Mouse (Mus musculus): ENCODE data around the gene Shisa8. TPM values are rescaled to one million over a fixed set of nuclear protein-coding genes. Genes with fewer than 3 reads are reported as not detected.

Shisa8 gene
- polyA plus RNA-seq, 1 experiment from 2014 or later = 0.31 TPM

- Histone ChIP-seq H3K27me3 (replicated peaks) (peaks cover 100% of the 10 kb centered on the region), H3K4me2 (no peak overlapping the region), H3K36me3 (peaks cover 5% of the 10 kb centered on the region), H3K4me3 (no peak overlapping the region), H3K9ac (no peak overlapping the region), H3K4me1 (peaks cover 26% of the 10 kb centered on the region), H3K27ac (no peak overlapping the region), H3K9me3 (replicated peaks) (no peaks in the 10 kb centered on the region)
- WGBS (ENCODE audit: insufficient replicate concordance) = 64% methylated on average over 1 of the region's 1 CpGs
- ATAC-seq = no peak
These were observed 1.8 kb downstream of the Shisa8 start for GRCm38 (mm10) chr15:82210801-82211200.

- WGBS (ENCODE audit: insufficient replicate concordance) = 67% methylated on average over 13 of the region's 13 CpGs
- Histone ChIP-seq H3K4me2 (no peak overlapping the region), H3K27me3 (replicated peaks) (peaks cover 100% of the 10 kb centered on the region)
These were observed 3.1 kb downstream of the Shisa8 start for GRCm38 (mm10) chr15:82209295-82210050.

GRCm38 (mm10) chr15:82208307-82208706 is 4.3 kb downstream of the Shisa8 start:
- H3K9me3 ChIP-seq (replicated peaks) = no peaks in the 10 kb centered on the region
- peaks cover 91% of the 10 kb centered on the region for H3K27me3 ChIP-seq (replicated peaks)
- no peak overlapping the region for H3K4me3 ChIP-seq
- no peak for ATAC-seq
- peaks cover 35% of the 10 kb centered on the region for H3K4me1 ChIP-seq
- H3K9ac ChIP-seq = no peak overlapping the region
- no peak overlapping the region for H3K27ac ChIP-seq
- no peak overlapping the region for H3K4me2 ChIP-seq
- H3K36me3 ChIP-seq = peaks cover 30% of the 10 kb centered on the region
- WGBS (ENCODE audit: insufficient replicate concordance) = 70% methylated on average over 8 of the region's 8 CpGs

More at GRCm38 (mm10) chr15:82209295-82210050, 3.1 kb downstream of the Shisa8 start:
- H3K27ac ChIP-seq = no peak overlapping the region
- ATAC-seq = no peak
- no peaks in the 10 kb centered on the region for H3K9me3 ChIP-seq (replicated peaks)
- no peak overlapping the region for H3K4me3 ChIP-seq
- H3K36me3 ChIP-seq = peaks cover 18% of the 10 kb centered on the region
- no peak overlapping the region for H3K9ac ChIP-seq
- peaks cover 33% of the 10 kb centered on the region for H3K4me1 ChIP-seq

GRCm38 (mm10) chr15:82207504-82208219 is 5.0 kb downstream of the Shisa8 start:
- H3K9me3 ChIP-seq (replicated peaks) = no peaks in the 10 kb centered on the region
- H3K4me1 ChIP-seq = peaks cover 35% of the 10 kb centered on the region
- H3K4me2 ChIP-seq = no peak overlapping the region
- H3K27ac ChIP-seq = no peak overlapping the region
- peaks cover 36% of the 10 kb centered on the region for H3K36me3 ChIP-seq
- no peak for ATAC-seq
- 32% methylated on average over 30 of the region's 30 CpGs for WGBS (ENCODE audit: insufficient replicate concordance)
- H3K4me3 ChIP-seq = no peak overlapping the region
- peaks cover 84% of the 10 kb centered on the region for H3K27me3 ChIP-seq (replicated peaks)
- no peak overlapping the region for H3K9ac ChIP-seq

GRCm38 (mm10) chr15:82207105-82207459 is 5.5 kb downstream of the Shisa8 start:
- peaks cover 29% of the 10 kb centered on the region for H3K4me1 ChIP-seq
- ATAC-seq = no peak
- peaks cover 79% of the 10 kb centered on the region for H3K27me3 ChIP-seq (replicated peaks)
- H3K9me3 ChIP-seq (replicated peaks) = no peaks in the 10 kb centered on the region
- WGBS (ENCODE audit: insufficient replicate concordance) = 31% methylated on average over 34 of the region's 34 CpGs
- H3K27ac ChIP-seq = no peak overlapping the region
- H3K36me3 ChIP-seq = peaks cover 42% of the 10 kb centered on the region
- H3K4me2 ChIP-seq = no peak overlapping the region
- no peak overlapping the region for H3K4me3 ChIP-seq
- no peak overlapping the region; the same call in 1 of the 2 replicates for H3K9ac ChIP-seq

- no peak overlapping the region for H3K4me3 ChIP-seq
- 66% methylated on average over 9 of the region's 9 CpGs for WGBS (ENCODE audit: insufficient replicate concordance)
- peak; percentile 28 for ATAC-seq
- H3K4me2 ChIP-seq = no peak overlapping the region
- H3K36me3 ChIP-seq = peaks cover 47% of the 10 kb centered on the region
- no peak overlapping the region for H3K27ac ChIP-seq
- peaks cover 23% of the 10 kb centered on the region for H3K4me1 ChIP-seq
- H3K9ac ChIP-seq = no peak overlapping the region
- H3K27me3 ChIP-seq (replicated peaks) = peaks cover 73% of the 10 kb centered on the region
- no peaks in the 10 kb centered on the region for H3K9me3 ChIP-seq (replicated peaks)
These were observed 6.1 kb downstream of the Shisa8 start for GRCm38 (mm10) chr15:82206365-82207104.

GRCm38 (mm10) chr15:82204680-82205371 is 7.8 kb downstream of the Shisa8 start:
- 69% methylated on average over 10 of the region's 10 CpGs for WGBS (ENCODE audit: insufficient replicate concordance)
- no peaks in the 10 kb centered on the region for H3K9me3 ChIP-seq (replicated peaks)
- peaks cover 63% of the 10 kb centered on the region for H3K36me3 ChIP-seq
- ATAC-seq = no peak
- peaks cover 56% of the 10 kb centered on the region for H3K27me3 ChIP-seq (replicated peaks)
- peaks cover 23% of the 10 kb centered on the region for H3K4me1 ChIP-seq
- no peak overlapping the region for H3K9ac ChIP-seq
- H3K27ac ChIP-seq = no peak overlapping the region
- no peak overlapping the region for H3K4me2 ChIP-seq
- H3K4me3 ChIP-seq = no peak overlapping the region

- H3K4me2 ChIP-seq = no peak overlapping the region
- peaks cover 23% of the 10 kb centered on the region for H3K4me1 ChIP-seq
- peaks cover 74% of the 10 kb centered on the region for H3K36me3 ChIP-seq
- no peak overlapping the region for H3K27ac ChIP-seq
- ATAC-seq = no peak
- no peak overlapping the region for H3K9ac ChIP-seq
- WGBS (ENCODE audit: insufficient replicate concordance) = 88% methylated on average over 20 of the region's 20 CpGs
- H3K9me3 ChIP-seq (replicated peaks) = no peaks in the 10 kb centered on the region
- peaks cover 46% of the 10 kb centered on the region for H3K27me3 ChIP-seq (replicated peaks)
- H3K4me3 ChIP-seq = no peak overlapping the region
These were observed 8.8 kb downstream of the Shisa8 start for GRCm38 (mm10) chr15:82203611-82204351.

- no peak overlapping the region for H3K4me2 ChIP-seq
- ATAC-seq = no peak
These were observed 9.5 kb downstream of the Shisa8 start for GRCm38 (mm10) chr15:82203090-82203489.

GRCm38 (mm10) chr15:82202086-82202485 is 10.5 kb downstream of the Shisa8 start:
- H3K27ac ChIP-seq = no peak overlapping the region
- H3K4me3 ChIP-seq = no peak overlapping the region
- no peaks in the 10 kb centered on the region for H3K9me3 ChIP-seq (replicated peaks)
- no peak for ATAC-seq
- H3K4me2 ChIP-seq = no peak overlapping the region
- H3K9ac ChIP-seq = no peak overlapping the region
- peaks cover 91% of the 10 kb centered on the region for H3K36me3 ChIP-seq
- peaks cover 29% of the 10 kb centered on the region for H3K27me3 ChIP-seq (replicated peaks)
- WGBS (ENCODE audit: insufficient replicate concordance) = 89% methylated on average over 6 of the region's 6 CpGs
- peaks cover 26% of the 10 kb centered on the region for H3K4me1 ChIP-seq

More at GRCm38 (mm10) chr15:82203090-82203489, 9.5 kb downstream of the Shisa8 start:
- peaks cover 39% of the 10 kb centered on the region for H3K27me3 ChIP-seq (replicated peaks)
- H3K4me1 ChIP-seq = peaks cover 24% of the 10 kb centered on the region
- no peak overlapping the region for H3K4me3 ChIP-seq
- 94% methylated on average over 10 of the region's 10 CpGs for WGBS (ENCODE audit: insufficient replicate concordance)
- no peaks in the 10 kb centered on the region for H3K9me3 ChIP-seq (replicated peaks)
- no peak overlapping the region for H3K9ac ChIP-seq
- H3K36me3 ChIP-seq = peaks cover 81% of the 10 kb centered on the region
- no peak overlapping the region for H3K27ac ChIP-seq

- ATAC-seq = no peak; the same call in 1 of the 2 replicates
- H3K4me1 ChIP-seq = peaks cover 8% of the 10 kb centered on the region
- H3K4me3 ChIP-seq = no peak overlapping the region
- no peaks in the 10 kb centered on the region for H3K9me3 ChIP-seq (replicated peaks)
- WGBS (ENCODE audit: insufficient replicate concordance) = 91% methylated on average over 12 of the region's 12 CpGs
- H3K27me3 ChIP-seq (replicated peaks) = peaks cover 3% of the 10 kb centered on the region; the same call in 1 of the 2 replicates
- no peak overlapping the region for H3K9ac ChIP-seq
- H3K4me2 ChIP-seq = no peak overlapping the region
- H3K36me3 ChIP-seq = peaks cover 99% of the 10 kb centered on the region
- no peak overlapping the region; the same call in 1 of the 2 replicates for H3K27ac ChIP-seq
These were observed 13.1 kb downstream of the Shisa8 start for GRCm38 (mm10) chr15:82199546-82199945.

Measured in liver, embryonic 12.5 days (tissue).